Mouse (Mus musculus) lung, adult 2 months (tissue): ENCODE data around the gene Tmem30c. TPM values are rescaled to one million over a fixed set of nuclear protein-coding genes. Genes with fewer than 3 reads are reported as not detected.

Experiments
- DNase-seq: peaks from one replicate; pipeline ENCODE4 v3.0.0; 2022
- H3K4me1 ChIP-seq: fragments of 200-500 bp; 2 replicates; pipeline ENCODE4 v1.6.1; 2011; ENCODE audit warnings: low read length; ENCODE audit not compliant: control insufficient read depth, insufficient read depth
- H3K4me3 ChIP-seq: fragments of 200-500 bp; replicated peaks from 2 replicates; pipeline ENCODE3; 2011; ENCODE audit warnings: low read depth, mild to moderate bottlenecking, control low read depth, low read length; ENCODE audit errors: extremely low read depth
- CTCF ChIP-seq: fragments of 200-500 bp; IDR thresholded peaks from 2 replicates; pipeline ENCODE4 v1.5.1; 2011; ENCODE audit warnings: mild to moderate bottlenecking, low read length, control low read depth; ENCODE audit not compliant: insufficient read depth
- POLR2A ChIP-seq: fragments of 200-500 bp; IDR thresholded peaks from 2 replicates; pipeline ENCODE4 v1.6.1; 2011; ENCODE audit warnings: low read depth, mild to moderate bottlenecking, control low read depth, low read length, borderline replicate concordance; ENCODE audit errors: extremely low read depth
- WGBS: fragments of 180-500 bp; shearing (Covaris S2); methylation state at CpG from one replicate; pipeline ENCODE4 v1.1.7; 2018; 5-methylcytosine and 5-hydroxymethylcytosine counted together
- polyA plus RNA-seq: library from polyadenylated mRNA; depleted of rRNA; stranded (reverse); fragments of >200 nt; gene quantifications from 2 replicates; pipeline ENCODE4 v1.2.3, GENCODE M21; 2012

Gene Tmem30c
- polyA plus RNA-seq, 1 experiment: not detected

- TF ChIP-seq CTCF: no peak
- TF ChIP-seq POLR2A: no peak
- no peak for DNase-seq
- Histone ChIP-seq H3K4me3 (no peak overlapping the region), H3K4me1 (no peaks in the 10 kb centered on the region)
- WGBS: 82% methylated on average over 25 of the region's 25 CpGs
These were observed 10.4 kb upstream of the Tmem30c start for GRCm38 (mm10) chr16:57302792-57303698.

DNA sequence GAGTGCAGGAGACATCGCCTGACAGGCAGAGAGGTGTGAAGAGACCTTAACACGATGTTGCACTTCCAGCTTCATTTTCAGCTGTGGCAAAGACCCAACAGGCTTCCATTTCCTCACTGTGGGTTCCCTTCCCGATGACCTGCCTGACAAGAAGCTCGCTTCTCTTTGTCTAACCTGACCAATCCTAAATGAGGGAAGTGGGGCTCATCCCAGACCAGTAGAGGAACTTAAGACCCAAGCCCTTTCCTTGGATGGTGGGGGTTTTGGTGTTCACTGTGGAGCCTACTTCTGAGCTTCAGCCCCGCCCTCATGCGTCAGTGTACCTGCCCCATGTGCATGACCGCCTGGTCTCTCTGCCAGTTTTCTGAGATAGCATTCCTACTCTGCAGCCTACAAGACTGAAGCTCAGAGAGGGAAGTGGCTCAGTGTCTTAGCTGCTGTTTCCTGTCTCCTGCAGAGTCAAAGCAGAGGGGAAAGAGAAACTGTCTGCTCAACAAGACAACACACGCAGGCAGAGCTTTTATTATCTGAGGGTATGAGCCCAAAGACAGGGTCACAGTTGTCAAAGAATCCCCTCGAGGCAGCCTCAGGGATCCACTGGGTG lies 8.9 kb upstream of the Tmem30c start:
- WGBS: 58% methylated on average over 9 of the region's 9 CpGs
- H3K4me3 ChIP-seq: no peak overlapping the region
- no peak for DNase-seq
- TF ChIP-seq POLR2A: no peak
- no peak for TF ChIP-seq CTCF
- H3K4me1 ChIP-seq: no peaks in the 10 kb centered on the region

GRCm38 (mm10) chr16:57295216-57295934 lies 2.7 kb upstream of the Tmem30c start:
- H3K4me1 ChIP-seq: no peaks in the 10 kb centered on the region
- H3K4me3 ChIP-seq: no peak overlapping the region
- TF ChIP-seq CTCF (no peak), POLR2A (no peak)
- 66% methylated on average over 10 of the region's 10 CpGs for WGBS
- no peak for DNase-seq

DNA sequence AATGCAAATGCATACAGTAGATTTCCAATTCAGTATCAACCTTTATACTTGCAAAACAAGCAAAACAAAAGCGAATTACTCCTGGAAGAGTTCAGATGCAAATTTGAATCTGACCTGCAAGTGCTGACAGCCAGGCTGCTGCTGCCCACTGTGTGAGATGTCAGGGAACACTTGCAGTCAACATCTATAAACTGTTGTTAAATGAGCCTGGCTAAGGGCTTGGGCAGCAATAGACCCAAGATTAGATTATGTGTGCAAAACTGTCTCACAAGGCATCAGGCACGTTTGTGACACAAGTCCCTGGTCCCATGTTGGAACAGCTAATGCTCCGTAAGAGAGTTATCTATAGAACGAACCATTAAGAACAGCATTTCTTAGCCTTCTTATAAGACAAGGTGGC lies 369 bp downstream of the Tmem30c start:
- 66% methylated on average over 4 of the region's 4 CpGs for WGBS
- Histone ChIP-seq H3K4me3 (no peak overlapping the region), H3K4me1 (no peaks in the 10 kb centered on the region)
- TF ChIP-seq CTCF: no peak
- no peak for DNase-seq

- no peaks in the 10 kb centered on the region for H3K4me1 ChIP-seq
- no peak overlapping the region for H3K4me3 ChIP-seq
- TF ChIP-seq POLR2A (no peak), CTCF (no peak)
- no peak for DNase-seq
- 90% methylated on average over 5 of the region's 5 CpGs for WGBS
These were observed 969 bp downstream of the Tmem30c start for GRCm38 (mm10) chr16:57291696-57292095.

DNA sequence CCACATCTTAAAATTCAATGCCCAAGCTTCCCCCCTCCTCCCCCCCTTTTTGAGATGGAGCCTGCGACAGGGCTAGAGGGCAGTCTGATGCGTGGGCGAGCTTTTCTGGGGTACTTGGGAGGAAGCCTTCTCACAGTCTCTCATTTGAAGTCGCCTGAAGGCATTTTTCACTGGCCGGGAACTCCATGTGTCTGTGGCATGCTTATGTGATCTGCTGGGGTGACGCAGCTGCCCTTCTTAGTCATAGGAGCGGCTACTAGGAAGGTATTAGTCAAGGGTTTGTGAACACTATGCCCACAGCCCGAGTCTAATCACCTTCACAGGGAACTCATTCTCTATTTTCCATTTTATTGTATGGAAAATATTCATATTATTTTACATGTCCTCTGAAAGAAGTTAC lies 11.2 kb downstream of the Tmem30c start:
- 85% methylated on average over 8 of the region's 8 CpGs for WGBS
- Histone ChIP-seq H3K4me3 (no peak overlapping the region), H3K4me1 (no peaks in the 10 kb centered on the region)
- TF ChIP-seq CTCF: no peak
- no peak for TF ChIP-seq POLR2A
- DNase-seq: no peak

GRCm38 (mm10) chr16:57280221-57281217 lies 12.1 kb downstream of the Tmem30c start:
- no peak overlapping the region for H3K4me3 ChIP-seq
- no peak for DNase-seq
- no peaks in the 10 kb centered on the region for H3K4me1 ChIP-seq
- TF ChIP-seq POLR2A (no peak), CTCF (no peak)
- 71% methylated on average over 31 of the region's 31 CpGs for WGBS

DNA sequence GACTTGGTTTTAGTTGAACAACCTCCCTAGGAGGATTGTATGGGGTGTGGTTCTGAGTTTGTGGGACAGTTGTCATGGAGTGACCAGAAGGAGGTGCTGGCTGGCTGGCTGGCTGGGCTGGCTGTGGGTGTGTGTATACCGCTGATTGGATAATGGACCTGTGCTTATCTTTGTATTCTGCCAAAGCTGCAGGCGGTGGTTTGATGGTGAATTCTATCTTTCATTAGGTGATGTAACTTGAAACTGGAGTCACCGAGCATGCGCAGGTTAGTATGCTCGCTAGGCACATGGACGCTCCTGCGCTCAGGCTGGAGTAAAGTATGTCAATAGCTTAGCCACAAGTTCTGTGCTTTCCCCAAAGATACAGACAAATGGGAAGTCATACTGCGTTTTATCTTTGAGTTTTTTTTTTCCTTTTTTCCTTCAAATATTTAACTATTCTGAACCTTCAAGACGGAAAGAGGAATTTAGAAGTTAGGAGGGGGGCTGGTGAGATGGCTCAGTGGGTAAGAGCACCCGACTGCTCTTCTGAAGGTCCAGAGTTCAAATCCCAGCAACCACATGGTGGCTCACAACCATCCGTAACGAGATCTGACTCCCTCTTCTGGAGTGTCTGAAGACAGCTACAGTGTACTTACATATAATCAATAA lies 13.6 kb downstream of the Tmem30c start:
- no peak overlapping the region for H3K4me3 ChIP-seq
- no peaks in the 10 kb centered on the region for H3K4me1 ChIP-seq
- 85% methylated on average over 11 of the region's 12 CpGs for WGBS
- TF ChIP-seq CTCF: no peak
- no peak for TF ChIP-seq POLR2A
- DNase-seq: no peak
